Mouse (Mus musculus) lung, embryonic 16.5 days (tissue): ENCODE results near the gene Hibch. TPM values are rescaled to one million over a fixed set of nuclear protein-coding genes. Genes with fewer than 3 reads are reported as not detected.
"Not testable (repeated sequence)": the region's sequence is repeated elsewhere in the genome, so short reads cannot be mapped to it uniquely, and the experiment has no call there.

Source experiments
- ATAC-seq: fragments of 200-750 bp; cut with Nextera tagmentation; 2 replicates; pipeline ENCODE4 v1.8.0; 2017; ENCODE audit warnings: low read depth, mild to moderate bottlenecking, moderate library complexity
- H3K27ac ChIP-seq: fragments of 300-500 bp; sonication (generic); 2 replicates; pipeline ENCODE4 v1.5.1; 2014; ENCODE audit warnings: mild to moderate bottlenecking, control low read depth, low read length
- H3K27me3 ChIP-seq: fragments of 300-500 bp; sonication (generic); 2 replicates; pipeline ENCODE4 v1.6.1; 2014; ENCODE audit warnings: low read depth, low read length, mixed read lengths; ENCODE audit not compliant: control insufficient read depth, insufficient read depth
- H3K36me3 ChIP-seq: fragments of 300-500 bp; sonication (generic); 2 replicates; pipeline ENCODE4 v1.6.1; 2014; ENCODE audit warnings: low read length; ENCODE audit not compliant: control insufficient read depth, insufficient read depth
- H3K4me1 ChIP-seq: fragments of 300-500 bp; sonication (generic); replicated peaks from 2 replicates; pipeline ENCODE4 v1.6.1; 2014; ENCODE audit warnings: low read length, mixed read lengths; ENCODE audit not compliant: control insufficient read depth, insufficient read depth
- H3K4me2 ChIP-seq: fragments of 300-500 bp; sonication (generic); 2 replicates; pipeline ENCODE4 v1.6.1; 2014; ENCODE audit warnings: low read depth, low read length, control low read depth
- H3K4me3 ChIP-seq: fragments of 300-500 bp; sonication (generic); 2 replicates; pipeline ENCODE4 v1.5.1; 2014; ENCODE audit warnings: mild to moderate bottlenecking, low read length, control low read depth
- H3K9ac ChIP-seq: fragments of 300-500 bp; sonication (generic); 2 replicates; pipeline ENCODE4 v1.6.1; 2014; ENCODE audit warnings: low read length, control low read depth
- H3K9me3 ChIP-seq: fragments of 300-500 bp; sonication (generic); 2 replicates; pipeline ENCODE4 v1.6.1; 2016; ENCODE audit warnings: low read length; ENCODE audit not compliant: control insufficient read depth
- WGBS: fragments of 180-500 bp; shearing (Covaris S2); extraction: QIAGEN DNeasy Blood & Tissue Kit; methylation state at CpG from one replicate; pipeline ENCODE4 v1.1.7; 2014; 5-methylcytosine and 5-hydroxymethylcytosine counted together
- polyA plus RNA-seq: library from polyadenylated mRNA; unstranded; fragments of >200 nt; fragmentation: Nextera tagmentation; extraction: Ambion mirVana; gene quantifications from 2 replicates; pipeline ENCODE4 v1.2.1, GENCODE M21; 2015

The Hibch gene
- polyA plus RNA-seq, 1 experiment from 2014 or later = 20.8 TPM

GRCm38 (mm10) chr1:52864220-52864619, 19.5 kb downstream of the Hibch start:
- no peak for ATAC-seq
- Histone ChIP-seq H3K36me3 (peaks cover 2% of the 10 kb centered on the region; the same call in 1 of the 2 replicates), H3K4me3 (no peak overlapping the region), H3K4me2 (no peak overlapping the region), H3K27ac (no peak overlapping the region), H3K4me1 (no peaks in the 10 kb centered on the region), H3K9ac (no peak overlapping the region), H3K27me3 (no peaks in the 10 kb centered on the region), H3K9me3 (no peaks in the 10 kb centered on the region)
- WGBS = 97% methylated on average over 1 of the region's 1 CpGs

- Histone ChIP-seq H3K9me3 (no peaks in the 10 kb centered on the region), H3K4me2 (no peak overlapping the region), H3K4me3 (no peak overlapping the region), H3K9ac (no peak overlapping the region), H3K27me3 (no peaks in the 10 kb centered on the region), H3K36me3 (peaks cover 1% of the 10 kb centered on the region; the same call in 1 of the 2 replicates), H3K4me1 (no peaks in the 10 kb centered on the region), H3K27ac (no peak overlapping the region)
- 91% methylated on average over 3 of the region's 3 CpGs for WGBS
- ATAC-seq = no peak
Observed at GRCm38 (mm10) chr1:52866007-52866406, 21.3 kb downstream of the Hibch start.

GRCm38 (mm10) chr1:52867876-52868275, 23.1 kb downstream of the Hibch start:
- Histone ChIP-seq H3K4me3 (no peak overlapping the region), H3K9ac (no peak overlapping the region), H3K4me2 (no peak overlapping the region), H3K27ac (no peak overlapping the region), H3K36me3 (no peaks in the 10 kb centered on the region), H3K4me1 (no peaks in the 10 kb centered on the region), H3K27me3 (no peaks in the 10 kb centered on the region), H3K9me3 (no peaks in the 10 kb centered on the region)
- ATAC-seq = no peak
- WGBS = 88% methylated on average over 1 of the region's 1 CpGs

GRCm38 (mm10) chr1:52884208-52884607, 39.5 kb downstream of the Hibch start:
- H3K27me3 ChIP-seq = no peaks in the 10 kb centered on the region
- 73% methylated on average over 2 of the region's 2 CpGs for WGBS

GRCm38 (mm10) chr1:52909783-52910182, 65.1 kb downstream of the Hibch start:
- H3K9me3 ChIP-seq = no peaks in the 10 kb centered on the region
- no peak overlapping the region for H3K27ac ChIP-seq
- no peak overlapping the region for H3K4me3 ChIP-seq
- WGBS = 80% methylated on average over 3 of the region's 3 CpGs
- no peaks in the 10 kb centered on the region for H3K4me1 ChIP-seq
- H3K4me2 ChIP-seq = no peak overlapping the region
- H3K27me3 ChIP-seq = no peaks in the 10 kb centered on the region
- H3K36me3 ChIP-seq = no peaks in the 10 kb centered on the region
- no peak for ATAC-seq
- H3K9ac ChIP-seq = no peak overlapping the region

More at GRCm38 (mm10) chr1:52884208-52884607, 39.5 kb downstream of the Hibch start:
- ATAC-seq = no peak
- Histone ChIP-seq H3K9me3 (no peaks in the 10 kb centered on the region), H3K27ac (no peak overlapping the region), H3K4me1 (no peaks in the 10 kb centered on the region), H3K4me2 (no peak overlapping the region), H3K9ac (no peak overlapping the region), H3K4me3 (no peak overlapping the region), H3K36me3 (no peaks in the 10 kb centered on the region)

GRCm38 (mm10) chr1:52916655-52917054, 71.9 kb downstream of the Hibch start:
- Histone ChIP-seq H3K27ac (no peak overlapping the region), H3K4me3 (no peak overlapping the region), H3K4me2 (no peak overlapping the region), H3K9me3 (no peaks in the 10 kb centered on the region), H3K4me1 (no peaks in the 10 kb centered on the region), H3K36me3 (no peaks in the 10 kb centered on the region), H3K27me3 (no peaks in the 10 kb centered on the region), H3K9ac (no peak overlapping the region)
- ATAC-seq = no peak
- WGBS = 73% methylated on average over 2 of the region's 2 CpGs

- H3K36me3 ChIP-seq, H3K4me3 ChIP-seq, H3K27ac ChIP-seq, H3K4me2 ChIP-seq, ATAC-seq, H3K4me1 ChIP-seq, H3K9ac ChIP-seq, H3K27me3 ChIP-seq, H3K9me3 ChIP-seq: not testable (repeated sequence)
Observed at GRCm38 (mm10) chr1:52918897-52919296, 74.2 kb downstream of the Hibch start.

- not testable (repeated sequence) for H3K27me3 ChIP-seq, H3K4me1 ChIP-seq, H3K4me3 ChIP-seq, H3K4me2 ChIP-seq, H3K9me3 ChIP-seq, H3K36me3 ChIP-seq, H3K9ac ChIP-seq, H3K27ac ChIP-seq, ATAC-seq
- no CpG with 5 or more reads among the region's 1 CpGs for WGBS
Observed at GRCm38 (mm10) chr1:52924482-52924881, 79.8 kb downstream of the Hibch start.

GRCm38 (mm10) chr1:52934494-52934893, 89.8 kb downstream of the Hibch start:
- Histone ChIP-seq H3K36me3 (no peaks in the 10 kb centered on the region), H3K4me1 (no peaks in the 10 kb centered on the region), H3K27me3 (no peaks in the 10 kb centered on the region), H3K9me3 (peaks cover 6% of the 10 kb centered on the region), H3K4me3 (no peak overlapping the region), H3K9ac (no peak overlapping the region), H3K27ac (no peak overlapping the region), H3K4me2 (no peak overlapping the region)
- no peak for ATAC-seq
- WGBS = 72% methylated on average over 5 of the region's 5 CpGs

GRCm38 (mm10) chr1:52939021-52939420, 94.3 kb downstream of the Hibch start:
- 97% methylated on average over 1 of the region's 1 CpGs for WGBS
- ATAC-seq = no peak
- Histone ChIP-seq H3K9ac (no peak overlapping the region), H3K36me3 (no peaks in the 10 kb centered on the region), H3K27ac (no peak overlapping the region), H3K4me3 (no peak overlapping the region), H3K4me2 (no peak overlapping the region), H3K9me3 (peaks cover 6% of the 10 kb centered on the region), H3K4me1 (no peaks in the 10 kb centered on the region), H3K27me3 (no peaks in the 10 kb centered on the region)
